Mouse (Mus musculus) large intestine, adult 2 months (tissue): ENCODE data around the gene Ss18l2. TPM values are rescaled to one million over a fixed set of nuclear protein-coding genes. Genes with fewer than 3 reads are reported as not detected.

Source experiments
- DNase-seq: peaks from one replicate; pipeline ENCODE4 v3.0.0-alpha.2; 2012; ENCODE audit warnings: low read depth, low spot score
- WGBS: fragments of 180-500 bp; shearing (Covaris S2); methylation state at CpG from one replicate; pipeline ENCODE4 v1.1.7; 2018; 5-methylcytosine and 5-hydroxymethylcytosine counted together
- polyA plus RNA-seq: library from polyadenylated mRNA; depleted of rRNA; stranded (reverse); fragments of >200 nt; gene quantifications from 2 replicates; pipeline ENCODE4 v1.2.3, GENCODE M21; 2012; rRNA removed

The Ss18l2 gene
- 25.3 and 26.0 TPM in 2 replicates for polyA plus RNA-seq

DNA sequence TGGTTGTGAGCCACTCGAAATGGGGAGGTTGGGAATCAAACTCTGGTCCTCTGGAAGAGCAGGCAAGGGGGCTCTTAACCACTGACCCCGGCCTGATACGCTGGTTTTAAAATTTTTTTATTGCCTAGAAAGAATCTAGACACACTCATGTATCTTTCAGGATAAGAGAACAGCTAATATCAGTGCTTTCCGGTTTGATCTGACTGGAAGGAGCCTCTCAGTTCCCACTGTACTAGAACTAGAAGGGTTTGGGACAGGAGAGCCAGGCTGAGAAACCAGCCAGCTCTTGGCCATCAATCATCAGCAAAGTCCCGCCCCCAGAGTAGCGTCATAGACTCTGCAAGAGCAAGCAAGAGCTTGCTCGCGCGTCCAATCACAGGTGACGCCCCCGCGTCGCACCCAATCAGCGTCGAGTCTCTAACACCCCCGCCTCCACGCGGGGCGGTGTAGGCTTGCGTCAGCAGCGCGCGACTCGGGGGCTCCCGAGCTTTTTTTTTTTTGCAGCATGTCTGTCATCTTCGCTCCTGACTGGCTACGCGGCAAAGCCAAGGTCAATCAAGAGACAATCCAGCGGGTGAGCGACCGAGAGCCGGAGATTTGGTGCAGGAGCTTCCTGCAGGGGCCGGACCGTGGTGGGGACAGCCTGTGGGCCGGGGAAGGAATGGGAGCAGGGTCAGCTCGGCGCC lies at the start of gene Ss18l2:
Ss18l2 (plus strand) TSS at position 432 of the 686 bp plus-strand sequence.
- peak; percentile 99 for DNase-seq
- 5% methylated on average over 37 of the region's 37 CpGs for WGBS

DNA sequence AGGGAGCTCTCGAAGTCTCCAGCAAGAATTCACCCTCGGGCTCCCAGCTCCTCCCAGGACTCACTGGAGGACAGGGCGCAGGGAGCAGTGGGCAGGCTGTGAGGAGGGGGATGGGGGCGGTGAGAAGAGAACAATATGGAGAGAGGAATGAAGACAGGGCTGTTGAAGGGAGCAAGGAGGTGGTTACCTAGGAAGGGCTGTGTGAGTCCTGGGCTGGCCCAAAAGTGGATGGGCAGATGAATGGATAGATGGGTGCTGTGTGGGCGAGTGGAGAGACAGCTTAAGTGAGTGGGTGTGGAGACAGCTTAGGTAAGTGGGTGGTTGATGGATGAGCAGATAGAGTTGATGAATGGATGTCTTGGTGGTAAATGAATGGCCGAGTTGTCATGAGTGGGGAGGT lies 46.7 kb upstream of the Ss18l2 start:
- DNase-seq: no peak
- WGBS: 86% methylated on average over 6 of the region's 6 CpGs

DNA sequence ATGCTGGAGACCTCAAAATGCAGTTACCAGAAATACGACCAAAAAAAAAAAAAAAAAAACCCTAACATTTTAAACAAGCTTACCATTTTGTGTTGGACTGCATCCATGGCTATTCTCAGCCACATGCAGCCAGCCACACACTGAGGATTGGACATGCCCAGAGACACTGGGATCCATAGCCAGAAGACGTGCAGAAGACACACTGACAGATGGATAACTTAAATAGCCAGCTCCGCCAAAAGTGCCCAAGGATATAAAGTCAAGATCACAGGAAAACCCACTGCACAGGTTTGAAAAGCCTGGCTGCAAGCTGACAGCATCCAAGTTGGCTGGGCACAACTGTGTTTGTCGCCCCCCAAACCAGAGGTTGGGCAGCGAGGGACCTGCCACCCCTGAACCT lies 46.0 kb upstream of the Ss18l2 start:
- DNase-seq: no peak
- WGBS: 87% methylated on average over 5 of the region's 5 CpGs

DNA sequence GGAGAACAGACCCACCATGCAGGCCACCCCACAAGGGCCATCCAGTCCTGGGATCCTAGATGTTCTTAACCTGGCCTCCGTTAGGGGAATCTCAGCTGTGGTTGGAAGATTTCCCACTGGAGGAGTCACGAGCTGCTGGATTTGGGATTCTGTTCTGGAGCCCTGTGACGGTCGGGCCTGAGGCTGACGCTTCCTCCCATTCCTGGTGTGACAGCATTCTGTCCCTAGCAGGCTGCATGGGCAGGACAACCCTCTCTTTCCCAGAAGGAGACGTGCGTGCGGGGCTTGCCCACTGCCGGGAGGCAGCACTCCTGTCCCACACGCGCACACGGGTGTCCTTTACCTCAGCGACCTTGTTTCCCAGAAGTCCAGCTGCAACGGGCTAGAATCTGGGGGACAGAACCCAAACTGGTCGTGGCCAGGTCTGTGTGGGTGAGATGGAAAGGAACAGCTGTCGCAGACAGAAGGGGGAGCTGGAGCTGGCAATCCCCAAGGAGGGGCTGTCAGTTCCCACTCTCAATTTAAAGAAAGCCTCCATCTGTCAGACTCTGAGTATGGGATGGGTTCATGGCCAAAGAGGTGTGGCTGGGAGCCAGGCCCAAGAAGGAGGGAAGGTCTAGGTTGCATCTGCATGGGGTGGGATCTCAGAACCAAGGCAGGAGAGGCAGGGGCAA lies 43.0 kb upstream of the Ss18l2 start:
- 76% methylated on average over 16 of the region's 16 CpGs for WGBS
- DNase-seq: no peak

DNA sequence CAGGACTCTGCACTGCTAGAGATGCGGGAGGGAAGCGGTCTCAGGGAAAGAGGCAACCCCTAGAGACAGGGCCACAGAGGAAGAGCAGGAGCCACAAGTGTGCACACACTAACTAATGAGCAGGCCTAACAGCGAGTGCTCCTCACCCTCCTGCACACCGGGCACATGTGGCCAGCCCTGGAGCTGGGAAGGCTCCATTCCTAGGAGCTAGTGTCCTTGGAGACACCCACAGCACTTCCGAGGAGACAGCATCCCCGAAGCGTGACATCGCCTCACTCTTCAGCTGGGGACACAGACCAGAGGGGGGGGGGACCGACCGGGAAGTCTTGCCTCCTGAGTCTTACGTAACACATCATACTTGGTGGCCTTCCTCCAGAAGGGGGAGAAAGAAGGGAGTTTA lies 42.3 kb upstream of the Ss18l2 start:
- 62% methylated on average over 11 of the region's 11 CpGs for WGBS

DNA sequence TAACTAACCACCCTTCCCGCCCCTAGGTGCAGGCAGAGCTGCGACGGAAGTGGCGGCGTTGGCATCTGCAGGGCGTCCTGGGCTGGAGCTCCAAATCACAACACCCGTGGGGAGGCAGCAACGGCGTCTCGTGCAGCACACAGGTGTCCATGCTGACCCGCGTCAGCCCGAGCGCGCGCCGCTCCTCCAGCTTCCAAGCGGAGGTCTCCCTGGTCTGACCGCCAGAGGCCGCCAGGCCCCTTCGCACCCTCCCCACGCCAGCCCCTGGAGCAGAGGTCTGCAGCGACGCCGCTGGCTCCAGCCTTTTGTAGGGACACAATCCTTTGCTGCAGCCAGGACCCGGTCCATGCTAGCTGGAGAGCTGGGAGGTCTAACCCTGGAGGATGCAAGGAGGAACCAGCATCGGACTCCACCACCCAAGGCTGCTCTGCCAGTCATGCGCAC lies 40.8 kb upstream of the Ss18l2 start:
- no peak for DNase-seq
- WGBS: 60% methylated on average over 28 of the region's 28 CpGs

More for the DNA sequence above, 42.3 kb upstream of the Ss18l2 start:
- no peak for DNase-seq

DNA sequence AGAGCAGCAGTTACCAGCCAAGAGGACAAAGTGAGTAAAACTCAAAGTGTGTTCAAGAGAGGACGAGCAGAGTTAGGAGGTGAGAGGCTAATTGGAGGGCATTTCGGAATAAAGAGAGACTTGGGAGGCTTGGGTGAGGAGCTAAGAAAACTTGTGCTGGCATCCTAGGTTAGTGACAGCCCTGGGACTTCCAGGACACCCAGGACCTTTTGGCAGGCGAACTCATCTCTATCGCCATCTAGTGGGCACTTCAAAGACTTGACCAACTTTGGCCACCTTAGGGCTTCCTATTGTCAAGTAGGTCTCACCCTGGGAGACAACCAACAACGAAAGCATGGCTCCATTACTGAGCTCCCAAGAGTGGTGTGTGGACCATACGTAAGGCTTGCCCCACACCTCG lies 38.8 kb upstream of the Ss18l2 start:
- no peak for DNase-seq

DNA sequence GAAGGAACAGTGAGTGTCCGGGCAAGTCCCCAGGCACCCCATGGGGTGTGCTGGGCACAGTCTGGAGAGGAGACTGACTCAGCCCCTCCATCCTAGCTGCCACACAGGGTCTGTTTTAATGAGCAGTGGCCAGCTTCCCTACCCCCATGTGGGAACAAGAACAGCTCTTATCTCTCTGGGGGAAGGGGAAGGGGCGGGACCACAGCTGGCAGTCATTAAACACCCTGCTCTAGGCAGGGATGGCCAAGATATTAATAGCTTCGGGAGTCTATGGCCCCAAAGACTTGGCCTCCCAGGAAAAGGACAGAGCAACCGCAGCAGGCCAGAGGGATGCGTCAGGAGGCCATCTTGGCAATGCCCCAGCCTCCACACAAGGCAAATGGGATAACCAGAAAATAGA lies 37.8 kb upstream of the Ss18l2 start:
- 59% methylated on average over 5 of the region's 5 CpGs for WGBS
- no peak for DNase-seq

More for the DNA sequence above, 38.8 kb upstream of the Ss18l2 start:
- WGBS: 33% methylated on average over 7 of the region's 7 CpGs

DNA sequence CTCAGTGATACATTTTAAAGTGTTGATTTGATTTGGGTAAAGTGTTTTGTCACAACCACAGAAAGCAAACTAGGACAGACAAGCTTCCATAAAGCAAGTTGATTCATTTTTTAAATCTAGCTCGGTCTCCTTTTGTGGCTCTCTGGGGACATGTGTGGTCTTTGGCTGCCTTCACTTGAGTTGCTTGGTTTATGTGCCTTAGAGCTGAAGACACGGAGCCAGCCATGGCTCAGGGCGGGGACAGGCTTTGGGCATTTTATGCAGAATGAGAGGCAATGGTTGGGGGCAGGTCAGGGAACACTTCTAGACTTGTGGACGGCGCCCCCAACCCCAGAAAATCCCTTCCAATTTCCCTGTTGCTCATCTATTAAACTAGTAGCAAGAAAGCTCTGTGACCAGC lies 36.4 kb upstream of the Ss18l2 start:
- DNase-seq: no peak
- 86% methylated on average over 5 of the region's 5 CpGs for WGBS

DNA sequence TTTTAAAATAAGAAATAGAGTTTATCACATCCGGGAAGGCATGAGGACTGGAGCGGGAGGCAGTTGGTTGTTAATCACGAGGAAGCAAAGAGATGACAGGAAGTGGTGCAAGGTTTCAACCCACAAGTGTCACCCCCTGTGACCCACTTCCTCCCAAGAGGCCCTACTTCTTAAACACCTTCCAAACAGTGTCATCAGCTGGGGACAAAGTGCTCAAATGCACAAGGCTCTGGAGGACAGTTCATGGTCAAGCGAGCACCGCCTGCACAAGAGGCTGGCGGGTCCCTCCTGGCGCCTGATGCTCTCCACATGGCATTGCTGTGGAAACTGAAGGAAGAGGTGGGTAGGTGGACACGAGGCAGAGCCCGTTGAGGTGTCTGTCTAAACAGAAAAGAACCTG lies 35.1 kb upstream of the Ss18l2 start:
- DNase-seq: no peak
- 78% methylated on average over 9 of the region's 9 CpGs for WGBS

DNA sequence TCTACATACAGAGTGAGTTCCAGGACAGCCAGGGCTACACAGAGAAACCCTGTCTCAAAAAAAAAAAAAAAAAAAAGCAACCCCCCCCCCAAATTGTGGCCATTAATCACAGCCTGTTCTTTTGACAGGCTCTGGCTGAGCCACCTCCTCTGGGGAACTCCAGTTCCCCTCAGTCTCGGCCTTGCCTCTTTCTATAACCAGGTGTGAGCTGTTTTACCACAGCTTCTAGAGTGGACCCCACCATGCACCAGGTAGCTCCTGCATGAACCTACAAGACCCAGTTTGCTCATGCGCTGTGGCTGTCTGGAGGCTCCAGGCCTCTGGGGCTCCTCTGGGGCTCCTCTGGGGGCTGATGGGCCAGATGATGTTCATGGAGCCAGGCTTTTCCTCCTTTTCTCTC lies 34.6 kb upstream of the Ss18l2 start:
- no peak for DNase-seq

DNA sequence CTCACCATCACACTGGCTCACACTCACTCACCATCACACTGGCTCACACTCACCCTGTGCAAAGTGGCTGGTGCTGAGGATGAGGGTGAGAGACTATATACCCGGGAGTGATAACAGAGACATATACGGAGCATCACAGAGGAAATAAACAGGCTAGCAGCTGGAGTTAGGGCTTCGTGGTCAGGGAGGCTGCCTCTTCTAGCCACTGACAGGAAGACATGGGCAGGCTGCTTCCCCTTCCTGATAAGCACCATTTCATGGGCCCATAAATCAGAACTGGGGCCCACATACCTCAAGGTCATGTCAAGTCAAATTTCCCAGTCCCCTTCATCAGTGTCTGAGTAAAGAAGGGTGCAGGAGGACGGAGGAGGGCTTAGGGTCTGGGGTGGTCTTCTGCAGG lies 33.1 kb upstream of the Ss18l2 start:
- DNase-seq: no peak
- 21% methylated on average over 4 of the region's 4 CpGs for WGBS

More for the DNA sequence above, 34.6 kb upstream of the Ss18l2 start:
- WGBS: 88% methylated on average over 2 of the region's 2 CpGs

DNA sequence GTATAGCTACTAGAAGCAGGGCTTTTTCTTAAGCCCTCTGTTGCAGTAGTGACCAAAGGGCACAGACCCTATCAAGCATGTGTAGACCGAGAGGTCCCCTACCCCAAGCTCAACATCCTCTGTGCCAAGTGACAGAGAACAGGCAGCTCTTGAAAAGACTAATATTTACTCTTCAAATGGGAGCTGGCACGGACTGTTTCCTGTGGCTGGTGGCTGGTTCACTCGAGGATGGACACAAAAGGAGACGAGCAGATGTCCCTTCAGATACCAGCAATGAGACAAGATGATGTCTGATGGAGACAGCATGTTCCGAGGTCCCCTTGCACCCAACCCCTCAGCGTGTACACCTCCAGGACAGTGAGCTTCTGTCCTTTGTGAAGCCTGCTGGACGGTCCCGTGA lies 32.7 kb upstream of the Ss18l2 start:
- 23% methylated on average over 8 of the region's 8 CpGs for WGBS
- DNase-seq: no peak

DNA sequence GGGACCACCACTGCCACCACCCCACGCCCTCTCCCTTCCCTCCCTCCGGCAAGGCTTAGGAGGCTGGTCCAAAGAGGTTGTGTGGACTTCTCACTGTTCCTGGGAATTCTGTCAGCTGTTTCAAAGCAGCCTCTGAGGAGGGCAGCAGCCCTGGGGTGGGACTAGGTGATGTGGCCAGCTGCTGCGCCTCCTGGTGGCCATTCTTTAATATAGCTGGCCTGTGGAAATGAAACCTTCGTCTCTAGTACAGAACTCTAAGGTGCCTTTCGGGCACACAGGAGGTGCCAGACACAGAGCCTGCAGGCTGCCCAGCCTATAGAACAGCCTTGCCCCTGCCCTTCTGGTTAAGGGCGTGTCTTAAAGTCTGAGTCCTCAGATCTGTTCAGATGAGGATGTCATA lies 30.6 kb upstream of the Ss18l2 start:
- DNase-seq: peak; percentile 19
- WGBS: 17% methylated on average over 6 of the region's 6 CpGs

DNA sequence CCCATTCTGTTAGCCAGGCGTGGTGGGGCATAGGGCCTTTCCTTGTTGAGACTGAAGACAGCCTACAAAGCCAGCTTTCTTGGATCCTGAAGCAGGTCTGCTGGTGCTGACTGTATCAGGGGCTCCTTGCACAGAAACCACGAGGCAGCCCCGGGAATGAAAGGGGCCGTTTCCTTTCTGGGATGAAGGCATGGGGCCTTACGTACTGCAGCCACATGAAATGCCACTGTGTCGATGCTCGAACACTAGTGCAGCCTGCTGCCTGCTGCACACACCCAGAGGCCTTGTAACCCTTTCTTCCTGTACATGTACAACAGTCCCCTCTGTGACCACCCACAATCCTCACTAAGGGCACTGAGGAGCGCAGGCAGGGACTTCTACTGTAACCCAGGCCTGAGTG lies 28.9 kb upstream of the Ss18l2 start:
- DNase-seq: no peak
- 84% methylated on average over 8 of the region's 8 CpGs for WGBS

DNA sequence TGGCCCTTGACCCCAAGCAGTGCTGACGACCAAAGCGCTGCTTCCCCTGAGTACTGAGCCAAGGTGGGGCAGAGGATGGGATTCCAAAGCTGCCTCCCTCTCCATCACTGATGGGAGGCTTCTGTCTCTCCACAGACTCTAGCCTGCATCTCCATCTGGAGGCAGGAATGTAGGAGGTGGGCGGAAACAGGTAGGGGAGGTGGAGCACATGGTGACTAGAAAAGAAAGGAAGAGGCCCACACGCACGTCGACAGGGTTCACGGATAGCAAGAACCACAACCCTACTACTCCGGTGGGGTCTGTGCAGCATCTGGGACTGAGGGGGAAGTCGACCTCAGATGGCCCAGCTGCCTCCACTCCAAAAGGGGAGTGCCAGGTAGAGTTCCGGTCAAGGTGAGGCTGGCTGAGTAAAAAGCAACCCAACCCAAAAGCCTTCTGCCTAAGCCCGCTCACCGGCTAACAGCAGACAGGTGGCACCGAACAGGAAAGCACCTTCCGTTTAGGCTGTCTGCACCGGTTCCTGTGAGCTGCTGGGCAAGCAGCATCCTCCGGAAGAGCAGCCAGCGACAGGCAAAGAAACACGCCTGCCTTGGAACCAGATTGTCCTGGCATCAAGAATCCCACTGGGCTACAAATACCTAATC lies 28.0 kb upstream of the Ss18l2 start:
- no peak for DNase-seq
- WGBS: 75% methylated on average over 18 of the region's 18 CpGs

DNA sequence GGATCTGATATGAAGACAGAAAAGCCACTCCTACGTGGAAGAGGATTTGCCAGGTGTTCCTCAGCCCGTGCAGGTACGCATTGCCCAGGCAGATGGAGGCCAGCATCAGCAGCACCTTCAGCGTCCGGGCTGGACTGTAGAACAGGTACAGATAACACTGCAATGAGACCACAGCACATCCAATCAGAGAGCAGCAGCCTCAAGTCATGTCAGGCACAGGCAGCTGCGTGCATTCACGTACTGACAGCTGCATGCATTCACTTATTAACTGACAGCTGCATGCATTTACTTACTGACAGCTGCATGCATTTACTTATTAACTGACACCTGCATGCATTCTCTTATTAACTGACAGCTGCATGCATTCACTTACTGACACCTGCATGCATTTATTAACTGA lies 25.4 kb upstream of the Ss18l2 start:
- no peak for DNase-seq
- 70% methylated on average over 7 of the region's 7 CpGs for WGBS

DNA sequence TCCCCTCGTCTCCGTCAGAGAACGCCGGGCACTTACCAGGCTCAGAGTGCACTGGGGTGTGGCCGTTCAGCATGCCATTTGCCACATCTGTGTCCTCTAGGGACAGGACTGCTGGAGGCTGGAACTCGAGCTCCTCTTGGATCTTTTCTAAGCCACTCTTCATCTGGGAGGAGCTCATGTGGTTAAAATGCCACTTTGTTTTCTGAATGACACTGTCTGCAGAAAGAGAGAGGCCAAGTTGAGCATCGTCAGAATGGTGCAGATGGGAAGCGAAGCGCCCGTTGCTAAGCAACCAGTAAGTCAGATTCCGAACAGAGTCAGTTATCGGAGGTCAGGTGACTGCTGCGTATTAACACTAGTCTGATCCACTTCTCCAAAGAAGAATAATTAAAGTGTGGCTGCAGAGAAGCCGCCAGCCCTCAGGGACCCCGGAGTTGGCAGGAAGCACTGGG lies 19.9 kb upstream of the Ss18l2 start:
- DNase-seq: no peak

DNA sequence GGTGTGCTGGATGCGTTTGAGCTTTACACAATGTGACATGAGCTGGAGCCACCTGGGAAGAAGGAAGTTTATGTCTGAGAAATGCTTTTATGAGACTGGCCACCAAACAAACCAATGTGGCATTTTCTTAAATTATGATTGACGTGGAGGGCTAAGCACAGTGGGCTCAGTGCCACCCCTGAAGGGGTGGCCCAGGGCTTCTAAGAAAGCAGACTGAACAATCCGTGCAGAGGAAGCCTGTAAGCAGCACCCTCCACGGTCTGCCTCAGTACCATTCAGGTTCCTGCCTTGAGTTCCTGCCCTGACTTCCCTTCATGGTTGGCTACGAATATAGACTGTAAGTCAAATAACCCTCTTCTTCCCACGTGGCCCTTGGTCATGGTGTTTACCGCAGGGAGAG lies 19.4 kb upstream of the Ss18l2 start:
- no peak for DNase-seq
- WGBS: 88% methylated on average over 7 of the region's 7 CpGs

More for the DNA sequence above, 19.9 kb upstream of the Ss18l2 start:
- WGBS: 85% methylated on average over 15 of the region's 15 CpGs

DNA sequence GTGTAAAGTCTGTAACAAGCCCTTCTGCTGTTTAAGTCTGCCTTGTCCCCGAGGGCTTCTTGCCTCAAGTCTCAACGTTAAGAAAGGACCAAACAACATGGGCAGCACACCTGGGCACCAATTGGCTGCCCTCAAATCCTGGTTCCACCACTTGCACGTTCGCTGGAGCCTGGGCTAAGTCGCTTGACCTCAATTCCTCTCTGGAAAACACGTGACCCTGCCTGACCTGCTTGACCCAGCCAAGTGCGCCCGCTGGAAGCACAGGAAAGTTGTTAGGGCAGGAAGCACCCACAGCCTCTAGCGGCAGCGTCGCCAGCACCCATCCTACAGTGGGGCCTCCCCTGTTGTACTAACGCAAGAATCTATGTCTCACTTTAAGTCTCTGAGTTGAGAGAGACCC lies 15.4 kb upstream of the Ss18l2 start:
- no peak for DNase-seq
- WGBS: 88% methylated on average over 12 of the region's 12 CpGs

DNA sequence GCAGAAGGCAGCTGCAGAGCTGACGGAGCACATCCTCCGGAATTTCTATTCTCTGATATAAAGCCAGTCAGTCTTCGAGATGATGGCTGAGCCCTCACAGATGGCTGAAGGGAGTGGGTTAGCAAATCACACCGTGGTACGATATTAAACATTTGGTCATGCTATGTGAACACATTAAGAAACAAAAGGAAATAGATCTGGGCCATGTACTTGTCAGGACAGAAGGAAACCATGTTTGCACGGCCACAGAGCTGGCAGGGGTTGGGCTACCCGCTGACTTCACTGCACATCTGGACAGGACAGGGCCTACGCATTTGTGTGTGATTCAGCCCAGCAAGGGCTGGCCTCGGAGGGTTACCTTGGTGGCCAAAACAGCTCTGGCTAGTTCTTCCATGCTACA lies 13.5 kb upstream of the Ss18l2 start:
- WGBS: 94% methylated on average over 9 of the region's 9 CpGs
- DNase-seq: no peak
